Comparison of ENCODE assay signal across 9 mouse cellular contexts in the genomic region with DNA sequence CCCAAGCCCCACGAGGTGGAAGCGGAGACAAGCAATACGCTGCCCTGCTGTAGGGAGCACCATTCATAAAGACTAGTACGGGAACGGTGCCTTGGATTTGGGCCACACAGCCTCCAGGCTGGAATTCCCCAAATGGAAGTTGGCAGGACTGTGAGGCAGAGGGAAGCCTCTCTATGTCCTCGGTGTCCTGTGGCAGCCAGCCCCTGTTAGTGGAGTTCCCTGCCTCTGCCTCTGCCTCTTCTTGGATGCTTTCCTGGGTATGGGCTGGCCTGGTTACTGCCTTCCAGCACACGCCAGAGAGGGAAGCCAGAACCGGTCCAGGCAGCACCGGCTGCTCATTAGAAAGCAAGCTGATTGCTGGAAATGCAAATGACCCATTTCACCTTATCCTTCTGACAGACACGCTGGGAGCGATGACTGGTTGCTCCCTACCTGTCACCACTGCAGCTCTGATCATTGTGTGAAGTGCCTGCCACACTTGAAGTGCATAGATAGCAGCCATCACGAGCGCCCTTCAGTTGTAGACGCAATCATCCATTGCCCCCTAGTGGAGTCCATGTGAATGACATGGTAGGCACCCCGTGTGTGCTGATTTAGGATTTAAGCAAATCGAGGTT. TPM values are rescaled to one million over a fixed set of nuclear protein-coding genes. Genes with fewer than 3 reads are reported as not detected.
DNase-seq lines count a peak whose midpoint lies in the region; ATAC-seq and TF ChIP-seq lines count a peak whose summit lies in the region.
"Had no signal": no experiment of that assay in that cellular context is flagged by ENCODE, and none has a peak within 500 bp of the region (broad histone marks: within the 10 kb centered on the region; RNA-seq: fewer than 3 reads in every experiment).

No protein-coding gene starts in this region.

- no peaks in the 10 kb centered on the region for H3K36me3 ChIP-seq in embryonic facial prominence, embryonic 12.5 days
- no peaks in the 10 kb centered on the region for H3K36me3 ChIP-seq in limb, embryonic 10.5 days
- no peaks in the 10 kb centered on the region for H3K36me3 ChIP-seq in midbrain, embryonic 16.5 days (ENCODE audit: control insufficient read depth, insufficient read depth, low read length)
- H3K36me3 ChIP-seq in spleen, adult 2 months (ENCODE audit: control insufficient read depth, insufficient read depth, low read length) = no peaks in the 10 kb centered on the region
- H3K36me3 ChIP-seq: G1E had no signal

- peak; percentile 73 for DNase-seq in 3134 (ENCODE audit: extremely low read depth, insufficient read length, low spot score)
- DNase-seq in adrenal gland, postnatal 25 days = peak; percentile 65
- DNase-seq in heart, adult 18-20 months = peak; percentile 87 to 90
- peak; percentile 81 for DNase-seq in kidney, adult 18-20 months
- DNase-seq in limb, embryonic 10.5 days (ENCODE audit: low spot score) = peak; percentile 81
- peak; percentile 58 to 61 for DNase-seq in spleen, adult 2 months (ENCODE audit: low read depth in 1 of 2, low spot score in 2 of 2)

- ATAC-seq in embryonic facial prominence, embryonic 12.5 days (ENCODE audit: insufficient number of reproducible peaks, insufficient read depth, low FRiP score, low TSS enrichment) = no peak
- peak; percentile 92 for ATAC-seq in midbrain, embryonic 16.5 days

- WGBS in embryonic facial prominence, embryonic 12.5 days = 23% methylated on average over 16 of the region's 16 CpGs
- 39% methylated on average over 16 of the region's 16 CpGs for WGBS in limb, embryonic 10.5 days
- 9% methylated on average over 16 of the region's 16 CpGs for WGBS in midbrain, embryonic 16.5 days
- WGBS in spleen, adult 2 months = 40% methylated on average over 16 of the region's 16 CpGs

- H3K4me1 ChIP-seq in embryonic facial prominence, embryonic 12.5 days = peaks cover 26% of the 10 kb centered on the region; the same call in 1 of the 2 replicates
- peaks cover 18% of the 10 kb centered on the region for H3K4me1 ChIP-seq in limb, embryonic 10.5 days
- H3K4me1 ChIP-seq in midbrain, embryonic 16.5 days (ENCODE audit: control insufficient read depth, insufficient read depth, low read length) = peaks cover 43% of the 10 kb centered on the region
- H3K4me1 ChIP-seq in spleen, adult 2 months (ENCODE audit: control insufficient read depth, insufficient read depth, insufficient read length) = no peaks in the 10 kb centered on the region; the same call in 1 of the 2 replicates

- no peaks in the 10 kb centered on the region for H3K9me3 ChIP-seq in embryonic facial prominence, embryonic 12.5 days
- no peaks in the 10 kb centered on the region for H3K9me3 ChIP-seq in limb, embryonic 10.5 days (replicated peaks)
- H3K9me3 ChIP-seq in midbrain, embryonic 16.5 days (replicated peaks; ENCODE audit: control insufficient read depth, low read length, poor library complexity, severe bottlenecking) = no peaks in the 10 kb centered on the region

- no peak overlapping the region for H3K4me3 ChIP-seq in embryonic facial prominence, embryonic 12.5 days
- no peak overlapping the region for H3K4me3 ChIP-seq in limb, embryonic 10.5 days
- H3K4me3 ChIP-seq in midbrain, embryonic 16.5 days (ENCODE audit: low read depth, low read length) = 0 out of 2 replicates have a peak overlapping the region, but pooled peaks have one; percentile 5
- H3K4me3 ChIP-seq in spleen, adult 2 months (ENCODE audit: extremely low read depth, insufficient read depth, insufficient read length) = no peak overlapping the region

- H3K9ac ChIP-seq in embryonic facial prominence, embryonic 12.5 days = no peak overlapping the region
- peak overlapping the region; percentile 61 for H3K9ac ChIP-seq in midbrain, embryonic 16.5 days (ENCODE audit: low read depth, low read length)

- peak; percentile 75; the same call in 1 of the 2 replicates for TF ChIP-seq CTCF in spleen, adult 2 months (IDR thresholded peaks at IDR 0.05; ENCODE audit: extremely low read depth, insufficient read depth, insufficient read length, insufficient replicate concordance)

- peak overlapping the region; percentile 57; the same call in 1 of the 2 replicates for H3K27ac ChIP-seq in embryonic facial prominence, embryonic 12.5 days
- no peak overlapping the region; the same call in 1 of the 2 replicates for H3K27ac ChIP-seq in limb, embryonic 10.5 days
- H3K27ac ChIP-seq in midbrain, embryonic 16.5 days (ENCODE audit: low read length) = peak overlapping the region; percentile 94
- H3K27ac ChIP-seq in spleen, adult 2 months (ENCODE audit: insufficient read depth, low read length) = no peak overlapping the region

- no peaks in the 10 kb centered on the region for H3K27me3 ChIP-seq in embryonic facial prominence, embryonic 12.5 days
- no peaks in the 10 kb centered on the region for H3K27me3 ChIP-seq in limb, embryonic 10.5 days (ENCODE audit: low read depth, poor library complexity, severe bottlenecking)
- H3K27me3 ChIP-seq in midbrain, embryonic 16.5 days (ENCODE audit: control insufficient read depth, insufficient read depth, low read depth, low read length) = no peaks in the 10 kb centered on the region
- no peaks in the 10 kb centered on the region for H3K27me3 ChIP-seq in spleen, adult 2 months (ENCODE audit: control insufficient read depth, insufficient read depth, low read length)

- 0 out of 2 replicates have a peak overlapping the region, but pooled peaks have one; percentile 6 for H3K4me2 ChIP-seq in embryonic facial prominence, embryonic 12.5 days (replicated peaks)
- peak overlapping the region; percentile 38 for H3K4me2 ChIP-seq in midbrain, embryonic 16.5 days (ENCODE audit: low read length)

- no peak for TF ChIP-seq POLR2A in spleen, adult 2 months (IDR thresholded peaks at IDR 0.05; ENCODE audit: low read depth, low read length)

RNA-seq across cellular contexts. Expression of gene Wdr95, which starts 4.1 kb away (rescaled TPM):
- not detected in 2 replicates for total RNA-seq in adrenal gland, postnatal 25 days (2021)
- 0.08 TPM in 1 of 2 replicates, not detected in the other for polyA plus RNA-seq in embryonic facial prominence, embryonic 12.5 days (2016; fragmentation: Nextera tagmentation; extraction: Ambion mirVana)
- not detected for total RNA-seq in heart, adult 18-20 months (2021)
- polyA plus RNA-seq in limb, embryonic 10.5 days (2016; fragmentation: Nextera tagmentation; extraction: Ambion mirVana) = not detected in 2 replicates
- 0.11 and 0.33 TPM in 2 replicates for polyA plus RNA-seq in midbrain, embryonic 16.5 days (2015; fragmentation: Nextera tagmentation; extraction: Ambion mirVana)
- polyA plus RNA-seq in spleen, adult 2 months (2012; rRNA removed) = 0.40 and 0.49 TPM in 2 replicates
- total RNA-seq: G1E had no signal
- polyA plus RNA-seq: G1E had no signal

Comparison
In these comparisons a context has a peak if more than half of its experiments do, and no peak if none do; other contexts are left out.
1. H3K27ac ChIP-seq: peak in embryonic facial prominence, embryonic 12.5 days (single experiment) and midbrain, embryonic 16.5 days (single experiment); none in limb, embryonic 10.5 days (single experiment) and spleen, adult 2 months (single experiment).
2. Peak in every context shown above with its lines, with median percentiles within 50 percentile points of each other: DNase-seq.